Mouse (Mus musculus): ENCODE measurements around the gene Serinc4.

- no peak for TF ChIP-seq CTCF (IDR thresholded peaks at IDR 0.05; ENCODE audit: low read depth, low read length)
- TF ChIP-seq POLR2A (IDR thresholded peaks at IDR 0.05; ENCODE audit: extremely low read depth, insufficient read depth, low read length): no peak
These were observed 30.7 kb downstream of the Serinc4 start for GRCm38 (mm10) chr2:121425890-121426289.
